Mouse (Mus musculus) frontal cortex, adult 2 months (tissue): Measurements from ENCODE around the gene Clec4e. TPM values are rescaled to one million over a fixed set of nuclear protein-coding genes. Genes with fewer than 3 reads are reported as not detected.
"Not testable (repeated sequence)": the region's sequence is repeated elsewhere in the genome, so short reads cannot be mapped to it uniquely, and the experiment has no call there.

ENCODE experiments used
- DNase-seq, 2 experiments: peaks; one replicate each; pipeline ENCODE4 v3.0.0; 2022; ENCODE audit warnings: low spot score in 1 of 2; ENCODE audit errors: extremely low spot score in 1 of 2
- polyA plus RNA-seq: library from polyadenylated mRNA; depleted of rRNA; stranded (reverse); fragments of >200 nt; gene quantifications from 2 replicates; pipeline ENCODE4 v1.2.3, GENCODE M21; 2012; rRNA removed

The Clec4e gene
- not detected in 2 replicates for polyA plus RNA-seq

DNA sequence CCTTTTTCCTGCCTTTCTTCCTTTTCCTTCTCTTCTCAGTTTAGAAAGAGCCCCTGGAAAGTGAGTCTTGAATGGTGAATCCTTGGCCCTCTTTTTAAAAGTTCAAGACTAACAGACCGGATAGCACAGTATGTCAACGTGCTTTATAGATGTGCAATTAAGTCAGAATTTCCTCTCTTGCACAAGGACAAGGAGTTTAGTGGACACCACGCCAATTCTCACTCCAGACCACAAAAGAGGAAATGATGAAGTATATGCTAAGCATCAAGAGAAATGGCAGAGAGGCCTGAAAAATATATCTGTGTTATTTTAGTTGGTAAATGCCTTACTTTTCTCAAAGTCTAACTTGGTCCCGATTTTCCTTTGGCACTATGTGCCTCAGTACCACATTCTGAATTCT is at the start of gene Clec4e:
Clec4e (minus strand) TSS at position 118 of the 400 bp plus-strand sequence.
- DNase-seq, result no peak

DNA sequence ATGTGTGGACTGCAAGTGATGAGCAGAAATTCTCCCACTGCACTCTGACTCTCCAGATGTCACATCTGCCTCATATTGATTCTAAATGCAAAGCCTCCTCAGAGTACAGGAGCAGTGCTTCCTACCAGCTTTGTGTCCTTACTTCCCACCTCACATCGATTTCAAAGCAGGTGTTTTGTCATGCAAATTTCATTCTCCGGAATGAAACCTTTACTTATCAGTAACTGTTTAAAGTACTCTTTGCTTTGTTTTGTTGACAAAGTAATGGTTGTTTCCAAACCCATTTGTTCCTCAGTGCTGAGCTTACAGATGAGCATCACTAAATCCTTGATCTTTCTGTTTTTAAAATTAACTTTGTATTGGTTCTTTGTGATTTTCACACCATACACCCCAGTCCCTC is 42.8 kb upstream of the Clec4e start:
- no peak for DNase-seq

DNA sequence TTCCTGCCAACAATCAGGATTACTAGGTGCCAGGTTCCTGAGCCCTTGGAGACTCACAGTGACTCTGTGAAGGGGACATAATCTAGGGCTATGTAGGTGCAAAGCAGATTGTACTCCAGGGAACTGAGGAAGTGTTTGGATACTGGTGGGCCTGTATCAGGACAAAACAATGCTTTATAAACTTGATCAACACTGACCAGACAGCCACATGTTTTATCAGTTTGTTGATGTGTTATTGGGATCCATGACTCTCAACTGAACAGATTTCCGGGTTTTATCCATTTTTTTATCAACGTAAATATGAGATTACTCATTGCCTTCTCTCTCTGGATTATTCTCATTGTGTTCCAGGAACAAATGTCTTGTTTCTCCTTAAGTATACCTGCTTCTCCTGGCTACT is 18.4 kb upstream of the Clec4e start, which contains the start of gene Vmn2r19:
Vmn2r19 (plus strand) TSS at position 301 of the 400 bp plus-strand sequence.
- no peak for DNase-seq

DNA sequence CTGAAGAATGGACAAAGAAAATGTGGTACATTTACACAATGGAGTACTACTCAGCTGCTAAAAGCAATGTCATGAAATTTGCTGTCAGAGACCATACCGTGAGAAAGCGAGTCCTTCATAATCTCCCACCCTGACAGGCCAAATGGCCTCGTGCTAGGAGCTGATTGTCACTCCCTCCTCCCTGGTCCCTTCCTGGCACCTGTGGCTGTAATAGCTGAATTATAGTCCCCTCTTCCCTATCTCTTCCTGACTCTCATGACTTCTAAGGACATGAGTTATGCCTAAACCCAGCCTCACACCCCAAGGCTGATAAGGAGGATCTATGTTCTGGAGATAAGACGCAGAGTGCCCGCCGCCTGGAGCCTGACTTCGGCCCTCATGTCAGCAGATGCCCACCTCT is 16.6 kb upstream of the Clec4e start:
- DNase-seq, result not testable (repeated sequence)

DNA sequence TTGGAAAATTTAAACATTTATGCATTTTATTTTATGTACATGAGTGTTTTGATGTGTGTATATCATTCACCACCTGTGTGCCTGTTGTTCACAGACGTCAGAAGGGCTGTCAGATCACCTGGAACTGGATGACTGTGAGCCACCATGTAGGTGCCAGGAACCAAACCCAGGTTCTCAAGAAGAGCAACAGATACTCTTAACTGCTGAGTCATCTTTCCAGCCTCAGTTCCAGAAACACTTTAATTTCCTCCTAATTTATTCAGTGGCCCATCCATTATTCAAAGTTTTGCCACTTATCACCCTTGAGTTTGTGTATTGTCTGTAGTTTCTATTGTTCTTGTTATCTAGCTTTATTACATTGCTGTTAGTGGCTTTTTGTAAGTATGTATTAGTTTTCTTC is 7.0 kb upstream of the Clec4e start:
- DNase-seq, result no peak

DNA sequence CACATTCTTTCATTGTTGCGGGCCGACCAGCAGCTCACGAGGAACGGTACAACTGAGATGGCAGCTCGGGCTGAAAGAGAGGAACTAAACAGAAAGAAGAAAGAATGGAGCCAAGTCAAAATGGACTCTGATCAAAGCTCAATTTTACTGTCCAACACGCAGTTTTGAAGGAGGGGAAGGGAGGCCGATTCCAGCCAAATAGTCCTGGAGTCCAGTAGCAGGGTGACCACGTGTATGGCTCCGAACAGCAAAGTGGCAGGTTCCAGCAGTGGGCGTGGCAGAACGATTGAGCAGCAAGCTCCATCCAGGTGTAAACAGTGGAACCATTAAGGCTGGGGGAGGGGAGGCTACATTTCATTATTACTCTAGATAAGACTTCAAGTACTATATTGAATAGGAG is 3.8 kb upstream of the Clec4e start:
- DNase-seq, result not testable (repeated sequence)

DNA sequence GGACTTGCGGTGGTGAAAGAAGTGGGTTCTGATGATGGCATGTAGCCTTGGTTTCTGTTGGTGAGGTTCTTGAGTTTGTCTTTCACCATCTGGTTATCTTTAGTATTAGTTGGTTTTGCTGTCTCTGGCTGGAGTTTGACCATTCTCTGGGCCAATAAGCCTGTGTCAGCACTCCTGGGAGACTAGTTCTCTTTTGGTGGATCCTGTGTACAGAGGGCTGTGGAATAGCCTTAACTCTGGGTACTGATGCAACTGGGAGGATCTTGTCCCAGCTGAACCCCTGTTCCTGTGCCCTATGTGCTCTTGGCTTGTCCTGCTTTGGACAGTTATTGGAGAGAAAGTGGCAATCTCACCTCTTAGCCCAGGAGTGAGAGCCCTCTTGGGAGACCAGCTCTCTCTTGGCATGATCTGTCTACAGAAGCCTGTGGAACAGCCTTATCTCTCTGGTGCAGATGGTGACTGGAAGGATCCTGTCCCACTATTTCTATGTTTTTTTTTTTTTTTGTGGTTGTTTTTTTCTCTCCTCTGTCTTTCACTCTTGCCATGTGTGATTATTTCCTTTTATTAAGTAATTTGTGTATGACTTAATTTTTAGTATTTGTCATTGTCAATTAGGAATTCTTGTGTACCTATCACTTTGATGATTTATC is 3.2 kb upstream of the Clec4e start:
- no peak for DNase-seq

DNA sequence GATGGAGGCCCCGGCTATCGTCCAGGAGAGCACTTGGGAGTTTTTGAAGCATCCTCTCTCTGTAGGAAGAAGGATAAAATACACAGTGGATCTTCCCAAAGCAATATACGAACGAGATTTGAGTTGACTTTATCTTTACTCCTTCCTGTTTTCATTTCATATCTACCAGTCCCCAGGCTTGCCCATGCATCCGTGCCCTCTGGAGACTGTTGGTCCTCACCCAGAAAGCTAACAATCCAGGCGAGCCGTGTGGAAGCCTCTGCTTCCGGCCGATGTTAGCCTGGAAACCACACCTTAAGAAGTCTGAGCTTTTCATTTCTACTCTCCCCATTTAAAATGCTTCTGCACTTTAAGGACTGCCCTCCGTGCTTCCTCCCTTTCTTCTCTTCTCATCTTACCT is 739 bp downstream of the Clec4e start:
- no peak for DNase-seq

DNA sequence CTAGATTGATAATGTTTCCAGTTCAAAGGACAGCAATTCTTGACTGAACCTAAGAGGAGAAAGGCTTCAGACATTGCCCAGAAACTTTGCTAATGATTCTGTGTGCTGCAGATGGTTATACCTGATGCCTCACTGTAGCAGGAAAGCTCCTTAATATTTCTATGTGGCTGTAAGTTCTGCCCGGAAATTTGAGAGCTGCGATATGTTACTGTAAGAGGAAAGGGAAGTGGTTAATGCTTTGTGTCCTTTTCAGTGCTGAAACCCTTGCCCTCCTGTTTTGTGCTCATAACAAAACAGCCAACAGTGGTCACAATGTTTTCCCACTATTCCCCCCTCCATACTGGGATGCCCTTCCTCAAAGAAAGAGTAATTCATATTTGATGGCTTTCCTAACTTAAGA is 3.4 kb downstream of the Clec4e start:
- no peak for DNase-seq

DNA sequence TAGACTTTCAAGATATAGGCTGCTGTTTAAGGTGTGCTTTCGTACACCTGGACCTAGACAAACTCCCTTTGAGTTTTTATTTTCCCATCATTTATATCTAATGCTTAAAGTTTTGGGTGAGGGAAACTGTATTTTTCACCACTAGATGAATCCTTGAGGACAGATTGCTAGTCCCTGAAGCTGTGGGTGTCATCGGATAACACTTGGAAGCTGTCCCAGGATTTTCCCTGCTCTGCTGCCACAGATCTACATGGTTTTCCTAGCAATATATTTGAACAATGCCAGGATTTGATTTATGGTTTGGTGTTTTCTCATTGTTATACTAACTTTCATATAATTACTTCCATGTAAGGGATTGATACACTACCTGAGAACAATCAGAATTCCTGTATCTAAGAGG is 10.2 kb downstream of the Clec4e start:
- DNase-seq, result peak; percentile 5 to 53

DNA sequence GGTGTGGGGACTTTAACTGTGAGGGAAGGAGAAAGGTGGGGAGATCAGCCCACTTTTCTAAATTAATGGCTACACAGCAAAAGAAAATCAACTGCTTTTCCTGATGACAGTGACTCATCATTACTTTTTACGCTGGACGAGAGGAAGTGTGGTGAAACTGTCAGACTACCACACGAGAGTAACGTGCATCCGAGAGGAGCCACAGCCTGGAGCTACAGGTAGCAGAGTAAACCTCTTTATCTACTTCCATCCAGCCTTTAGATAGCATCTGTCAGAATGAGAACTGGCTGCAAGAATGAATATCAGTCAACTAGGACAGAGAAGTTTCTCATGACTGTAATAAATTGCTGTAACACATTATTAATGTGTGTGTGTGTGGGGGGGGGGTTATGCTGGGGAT is 22.7 kb downstream of the Clec4e start:
- DNase-seq, result no peak

DNA sequence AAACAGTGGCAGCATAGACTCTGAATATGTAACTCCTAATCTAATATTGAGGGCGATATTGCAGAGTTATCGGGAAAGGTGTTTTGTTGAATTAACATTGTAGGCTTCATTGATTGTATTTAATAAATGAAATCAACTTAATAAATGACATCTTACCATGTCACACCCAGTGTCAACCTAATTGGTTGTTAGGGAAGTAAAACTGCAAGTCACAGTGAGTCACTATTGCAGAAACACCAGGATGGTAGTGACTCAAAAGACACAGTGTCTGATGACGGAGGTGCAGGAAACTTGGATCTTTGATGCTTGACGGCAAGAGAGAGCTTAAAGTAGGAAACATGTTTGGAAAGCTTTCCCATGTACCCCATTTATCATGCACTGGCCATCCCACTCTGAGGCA is 23.9 kb downstream of the Clec4e start:
- DNase-seq, result no peak

DNA sequence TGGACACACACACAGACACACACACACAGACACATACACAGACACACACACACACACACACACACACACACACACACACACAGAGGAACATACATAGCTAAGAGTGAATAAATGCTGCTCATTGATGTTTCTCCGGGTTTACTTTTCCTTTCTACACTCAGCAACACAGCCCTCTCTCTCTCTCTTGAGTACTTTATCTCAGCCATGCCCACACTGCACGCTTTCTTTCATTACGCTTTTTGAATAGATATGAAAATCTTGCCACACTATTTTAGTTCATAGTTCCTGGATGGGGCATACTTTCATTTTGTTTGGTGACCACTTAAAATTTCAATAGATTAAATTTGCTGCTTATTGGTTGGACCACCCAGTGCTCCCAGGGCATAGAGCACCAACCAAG is 25.5 kb downstream of the Clec4e start:
- no peak for DNase-seq

DNA sequence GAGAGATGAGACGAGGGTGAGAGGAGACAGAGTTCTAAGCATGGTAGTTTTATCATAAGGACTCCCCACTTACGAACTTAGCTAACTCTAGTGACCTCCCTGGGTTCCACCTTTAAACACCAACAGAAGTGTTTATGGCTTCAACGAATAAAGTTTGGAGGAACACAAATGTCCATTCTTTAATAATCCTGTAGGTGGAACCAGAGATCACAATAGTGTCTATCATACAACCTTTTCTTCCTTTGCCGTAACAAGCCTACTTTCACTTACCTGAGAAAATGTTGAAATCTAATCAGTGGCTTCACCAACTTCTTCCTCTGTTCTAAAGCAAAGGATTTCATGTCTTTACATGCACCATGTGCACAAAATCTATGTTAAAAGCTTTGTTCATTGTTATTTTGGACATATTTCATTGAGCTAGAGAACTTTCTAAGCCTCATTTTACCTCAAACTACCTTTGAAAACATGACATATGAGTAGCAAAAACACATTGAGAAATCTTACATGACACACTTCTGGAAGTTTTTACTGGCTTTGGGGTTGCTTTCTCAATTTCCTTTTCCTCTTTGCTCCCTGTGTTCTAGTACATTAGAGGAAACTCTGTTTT is 28.0 kb downstream of the Clec4e start, which contains the start of gene Clec4d:
Clec4d (plus strand) TSS at position 557 of the 607 bp plus-strand sequence.
- DNase-seq, result no peak

DNA sequence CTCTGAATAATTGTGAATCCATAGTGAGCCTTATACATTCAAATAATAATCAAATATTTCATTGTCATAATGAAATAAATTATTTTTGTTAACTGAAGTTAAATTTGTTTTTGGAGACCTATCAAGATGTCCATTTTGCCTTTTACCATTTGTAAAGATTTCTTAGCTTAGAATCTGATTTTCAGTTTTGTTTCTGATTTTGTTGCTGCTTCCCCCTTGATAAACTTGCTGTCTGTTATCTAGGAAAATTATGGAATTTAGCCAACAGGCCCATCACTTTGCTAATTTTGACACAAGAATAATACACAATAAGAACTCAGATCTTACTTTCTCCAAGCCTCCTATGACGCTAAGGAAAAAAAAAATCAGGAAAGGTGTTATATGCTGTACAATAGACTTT is 28.8 kb downstream of the Clec4e start:
- DNase-seq, result no peak

DNA sequence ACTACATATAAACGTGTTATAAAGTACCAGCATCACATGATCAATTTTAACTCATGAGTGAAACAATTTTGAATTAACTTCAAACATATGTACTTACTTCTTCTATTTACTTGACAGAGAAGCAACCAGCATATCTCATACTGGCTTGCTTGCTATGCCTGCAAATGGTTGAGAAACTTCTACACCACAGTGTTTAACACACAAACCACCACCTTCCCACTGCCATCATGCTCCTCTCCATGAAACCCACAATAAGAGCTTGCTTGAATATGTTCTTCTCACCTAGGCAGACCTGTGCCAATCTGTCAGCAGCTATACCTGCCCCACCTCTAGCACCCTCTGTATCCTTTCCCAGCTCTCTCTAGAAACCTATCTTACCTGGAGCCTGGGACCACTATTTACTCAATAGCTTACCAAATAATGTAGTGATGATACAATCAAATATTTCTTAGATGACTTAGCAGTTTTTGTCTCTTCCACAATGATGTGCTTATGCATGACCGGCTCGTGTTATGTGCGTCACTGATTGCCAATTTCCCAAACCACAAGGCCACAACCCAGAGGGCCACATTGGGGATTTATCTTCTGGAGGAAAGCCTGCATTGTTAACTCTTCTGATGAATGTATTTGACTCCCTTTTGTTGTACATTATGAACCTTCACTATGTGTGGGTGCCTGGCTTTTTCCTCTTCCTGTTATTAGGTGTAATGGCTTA is 29.6 kb downstream of the Clec4e start:
- DNase-seq, result no peak

DNA sequence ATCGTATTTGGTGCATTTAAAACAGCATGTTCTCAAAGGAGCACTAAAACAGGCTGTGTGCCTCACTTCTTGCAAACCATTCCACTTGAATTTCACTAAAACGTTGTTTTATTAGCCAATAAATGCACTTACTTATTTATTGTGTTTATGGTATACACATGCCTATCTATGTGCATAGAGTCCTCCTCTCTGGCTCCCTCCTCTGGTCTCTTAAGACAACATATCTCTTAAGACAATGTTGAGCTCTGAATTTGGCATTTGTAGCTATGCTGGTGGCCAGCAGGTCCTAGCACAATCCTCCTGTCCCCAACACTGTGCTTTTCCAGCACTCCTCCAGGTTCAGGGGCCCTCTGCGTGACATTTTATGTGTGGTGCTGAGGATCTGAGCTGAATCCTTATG is 30.7 kb downstream of the Clec4e start:
- no peak for DNase-seq

DNA sequence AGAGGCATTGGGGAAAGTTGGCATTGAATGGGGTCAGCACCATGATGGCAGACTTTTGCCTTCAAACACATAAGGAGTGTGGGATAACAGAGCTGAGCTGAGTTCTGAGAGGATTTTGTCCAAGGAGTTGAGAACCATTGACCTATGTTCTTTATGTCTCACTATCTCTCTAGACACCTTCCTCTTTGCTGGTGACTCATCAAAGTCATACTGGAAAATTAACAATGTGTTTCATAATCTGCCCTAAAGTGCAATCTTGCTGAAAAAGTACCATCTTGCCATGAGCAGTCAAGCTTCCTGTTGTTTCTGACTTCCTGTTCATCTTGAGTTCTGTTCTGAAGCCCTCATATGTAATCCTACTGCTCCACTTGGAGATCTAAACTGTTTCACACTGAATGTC is 36.9 kb downstream of the Clec4e start:
- DNase-seq, result no peak

DNA sequence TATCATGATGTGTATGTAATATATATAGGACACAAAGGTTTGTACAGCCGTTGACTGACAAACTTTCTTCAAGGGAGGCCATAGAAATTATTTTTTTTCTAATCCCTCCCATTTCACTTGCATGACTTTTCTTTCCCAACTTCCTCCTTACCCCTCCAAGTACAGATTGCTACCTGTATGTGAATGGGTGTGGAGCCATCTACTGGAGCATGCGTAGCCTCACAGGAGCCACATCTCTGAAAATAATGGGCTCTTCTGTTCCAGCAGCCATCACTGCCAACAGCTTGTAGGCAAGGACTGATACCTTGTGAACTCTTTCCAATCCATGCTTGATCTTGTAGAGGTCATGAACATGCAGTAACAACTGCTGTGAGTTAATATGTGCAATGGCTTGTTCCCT is 40.8 kb downstream of the Clec4e start:
- not testable (repeated sequence) for DNase-seq

DNA sequence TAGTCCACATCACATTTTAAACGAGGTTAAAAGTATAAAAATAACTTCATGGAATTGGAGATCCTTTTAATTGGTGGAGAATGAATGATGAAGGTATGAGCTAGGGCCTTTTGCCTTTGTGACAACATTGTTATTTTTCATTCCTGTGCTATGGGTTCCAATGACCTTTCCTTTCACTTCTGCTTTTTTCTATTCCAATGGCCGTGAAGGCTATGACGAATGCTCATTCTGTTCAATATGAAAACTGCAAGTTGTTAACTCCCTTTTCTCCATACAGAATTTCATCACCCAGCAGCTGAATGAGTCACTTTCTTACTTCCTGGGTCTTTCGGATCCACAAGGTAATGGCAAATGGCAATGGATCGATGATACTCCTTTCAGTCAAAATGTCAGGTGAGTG is 45.5 kb downstream of the Clec4e start:
- no peak for DNase-seq

DNA sequence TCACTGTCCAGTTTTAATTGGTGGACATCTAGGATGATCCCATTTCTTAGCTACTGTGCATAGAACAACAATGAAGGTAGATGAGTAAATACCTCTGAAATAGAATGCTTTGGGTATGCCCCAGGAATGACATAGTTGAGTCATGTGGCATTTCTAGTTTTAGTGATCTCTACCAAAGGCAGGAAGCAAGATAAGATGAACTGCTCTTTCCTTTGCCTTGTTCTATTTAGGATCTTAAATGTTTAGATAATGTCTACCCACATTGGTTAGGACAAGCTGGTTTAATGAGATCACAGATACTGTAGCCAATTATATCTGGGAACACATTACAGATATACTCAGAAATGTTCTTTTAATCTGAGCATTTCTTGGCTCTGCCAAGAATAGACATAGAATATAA is 52.1 kb downstream of the Clec4e start:
- DNase-seq, result no peak
